Mouse (Mus musculus): Measurements from ENCODE around the gene Rccd1. TPM values are rescaled to one million over a fixed set of nuclear protein-coding genes. Genes with fewer than 3 reads are reported as not detected.

Gene Rccd1
- polyA plus RNA-seq, 1 experiment from 2014 or later = 10.0 TPM

GRCm38 (mm10) chr7:80323336-80323735 lies 918 bp downstream of the Rccd1 start:
- no peaks in the 10 kb centered on the region; the same call in 1 of the 2 replicates for H3K4me1 ChIP-seq
- H3K4me3 ChIP-seq (replicated peaks) = peak overlapping the region; percentile 64
- WGBS = 11% methylated on average over 8 of the region's 8 CpGs
- H3K4me2 ChIP-seq = peak overlapping the region; percentile 60
- H3K27ac ChIP-seq = peak overlapping the region; percentile 91; the same call in 1 of the 2 replicates
- H3K27me3 ChIP-seq (replicated peaks) = no peaks in the 10 kb centered on the region
- H3K9me3 ChIP-seq = no peaks in the 10 kb centered on the region
- no peak for ATAC-seq (ENCODE audit: insufficient read depth, low FRiP score, low read depth)
- peak overlapping the region; percentile 40 for H3K9ac ChIP-seq
- peaks cover 26% of the 10 kb centered on the region for H3K36me3 ChIP-seq

GRCm38 (mm10) chr7:80319846-80320496 lies 4.3 kb downstream of the Rccd1 start:
- Histone ChIP-seq H3K4me1 (no peaks in the 10 kb centered on the region; the same call in 1 of the 2 replicates), H3K9me3 (no peaks in the 10 kb centered on the region), H3K4me2 (no peak overlapping the region), H3K36me3 (peaks cover 12% of the 10 kb centered on the region), H3K9ac (no peak overlapping the region), H3K27me3 (replicated peaks) (no peaks in the 10 kb centered on the region), H3K27ac (no peak overlapping the region), H3K4me3 (replicated peaks) (no peak overlapping the region)
- no peak for ATAC-seq (ENCODE audit: insufficient read depth, low FRiP score, low read depth)
- 77% methylated on average over 18 of the region's 19 CpGs for WGBS

GRCm38 (mm10) chr7:80318670-80319069 lies 5.6 kb downstream of the Rccd1 start:
- peaks cover 24% of the 10 kb centered on the region for H3K36me3 ChIP-seq
- no peaks in the 10 kb centered on the region for H3K27me3 ChIP-seq (replicated peaks)
- WGBS = 87% methylated on average over 4 of the region's 4 CpGs
- ATAC-seq (ENCODE audit: insufficient read depth, low FRiP score, low read depth) = no peak
- H3K4me2 ChIP-seq = no peak overlapping the region
- H3K9ac ChIP-seq = no peak overlapping the region
- H3K4me1 ChIP-seq = no peaks in the 10 kb centered on the region; the same call in 1 of the 2 replicates
- no peak overlapping the region for H3K4me3 ChIP-seq (replicated peaks)
- no peaks in the 10 kb centered on the region for H3K9me3 ChIP-seq
- H3K27ac ChIP-seq = no peak overlapping the region

GRCm38 (mm10) chr7:80317439-80318115 lies 6.7 kb downstream of the Rccd1 start:
- Histone ChIP-seq H3K36me3 (peaks cover 34% of the 10 kb centered on the region), H3K4me3 (replicated peaks) (no peak overlapping the region), H3K4me1 (no peaks in the 10 kb centered on the region; the same call in 1 of the 2 replicates), H3K27ac (no peak overlapping the region), H3K9me3 (no peaks in the 10 kb centered on the region), H3K27me3 (replicated peaks) (no peaks in the 10 kb centered on the region), H3K9ac (no peak overlapping the region), H3K4me2 (no peak overlapping the region)
- ATAC-seq (ENCODE audit: insufficient read depth, low FRiP score, low read depth) = no peak
- WGBS = 55% methylated on average over 1 of the region's 1 CpGs

DNA sequence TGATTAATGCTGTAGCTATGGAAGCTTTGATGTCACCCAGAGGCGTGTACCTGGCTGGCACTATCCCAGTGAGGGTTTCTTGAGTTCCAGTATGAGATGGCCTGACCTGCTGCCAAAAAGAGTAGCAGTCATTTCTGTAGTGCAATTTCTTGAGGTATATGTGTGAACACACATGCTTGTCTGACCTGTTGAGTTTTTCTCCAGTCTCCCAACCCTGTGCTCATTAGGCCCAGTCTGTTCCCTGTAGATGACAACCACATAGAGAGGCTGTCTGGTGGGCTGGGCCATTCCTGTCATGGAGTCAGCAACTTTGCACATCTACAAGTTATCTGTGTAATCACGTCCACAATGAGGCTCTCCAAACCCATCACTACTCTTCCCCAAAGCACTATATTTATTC lies 8.5 kb downstream of the Rccd1 start:
- Histone ChIP-seq H3K9me3 (no peaks in the 10 kb centered on the region), H3K36me3 (peaks cover 49% of the 10 kb centered on the region), H3K4me3 (replicated peaks) (no peak overlapping the region), H3K9ac (no peak overlapping the region), H3K4me1 (no peaks in the 10 kb centered on the region; the same call in 1 of the 2 replicates), H3K27me3 (replicated peaks) (no peaks in the 10 kb centered on the region), H3K4me2 (no peak overlapping the region), H3K27ac (no peak overlapping the region)
- ATAC-seq (ENCODE audit: insufficient read depth, low FRiP score, low read depth) = no peak
- 89% methylated on average over 2 of the region's 2 CpGs for WGBS

DNA sequence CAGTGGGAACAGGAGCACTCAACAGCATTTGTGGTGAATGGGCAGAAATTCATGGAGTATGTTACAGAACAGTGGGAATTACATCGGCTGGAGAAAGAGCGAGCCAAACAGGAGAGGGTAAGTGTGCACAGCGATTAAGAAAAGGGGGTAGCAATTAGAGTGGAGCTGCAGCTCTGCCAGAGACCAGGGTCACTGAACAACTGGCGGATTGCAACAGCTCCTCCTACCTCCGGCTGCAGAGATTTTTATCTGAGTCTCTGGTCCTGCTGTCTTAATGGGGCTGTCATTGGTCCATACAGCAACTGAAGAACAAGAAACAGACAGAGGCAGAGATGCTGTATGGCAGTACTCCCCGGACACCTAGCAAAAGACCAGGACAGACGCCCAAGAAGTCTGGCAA lies 13.5 kb downstream of the Rccd1 start:
- no peak for ATAC-seq (ENCODE audit: insufficient read depth, low FRiP score, low read depth)
- no peaks in the 10 kb centered on the region for H3K27me3 ChIP-seq (replicated peaks)
- H3K27ac ChIP-seq = no peak overlapping the region
- H3K9me3 ChIP-seq = no peaks in the 10 kb centered on the region
- no peak overlapping the region for H3K4me3 ChIP-seq (replicated peaks)
- peaks cover 83% of the 10 kb centered on the region for H3K36me3 ChIP-seq
- 85% methylated on average over 7 of the region's 7 CpGs for WGBS
- H3K4me1 ChIP-seq = no peaks in the 10 kb centered on the region
- no peak overlapping the region for H3K4me2 ChIP-seq
- H3K9ac ChIP-seq = no peak overlapping the region

- Histone ChIP-seq H3K27me3 (replicated peaks) (no peaks in the 10 kb centered on the region), H3K4me3 (replicated peaks) (no peak overlapping the region), H3K4me1 (no peaks in the 10 kb centered on the region), H3K9ac (no peak overlapping the region), H3K9me3 (no peaks in the 10 kb centered on the region), H3K36me3 (peaks cover 82% of the 10 kb centered on the region), H3K4me2 (no peak overlapping the region), H3K27ac (no peak overlapping the region)
- WGBS = 74% methylated on average over 3 of the region's 3 CpGs
- no peak for ATAC-seq (ENCODE audit: insufficient read depth, low FRiP score, low read depth)
Observed at GRCm38 (mm10) chr7:80307766-80308165, 16.5 kb downstream of the Rccd1 start.

GRCm38 (mm10) chr7:80301522-80301921 lies 22.7 kb downstream of the Rccd1 start:
- H3K9ac ChIP-seq = no peak overlapping the region
- 90% methylated on average over 2 of the region's 2 CpGs for WGBS
- no peaks in the 10 kb centered on the region for H3K27me3 ChIP-seq (replicated peaks)
- no peak overlapping the region for H3K27ac ChIP-seq
- no peak overlapping the region for H3K4me2 ChIP-seq
- no peaks in the 10 kb centered on the region for H3K9me3 ChIP-seq
- no peak overlapping the region for H3K4me3 ChIP-seq (replicated peaks)
- ATAC-seq (ENCODE audit: insufficient read depth, low FRiP score, low read depth) = no peak
- H3K4me1 ChIP-seq = 0 out of 2 replicates have a peak, but pooled peaks cover 5% of the 10 kb centered on the region
- H3K36me3 ChIP-seq = peaks cover 49% of the 10 kb centered on the region

GRCm38 (mm10) chr7:80299568-80299967 lies 24.7 kb downstream of the Rccd1 start:
- H3K9me3 ChIP-seq = no peaks in the 10 kb centered on the region
- H3K4me2 ChIP-seq = no peak overlapping the region
- no peak overlapping the region for H3K27ac ChIP-seq
- peaks cover 34% of the 10 kb centered on the region for H3K36me3 ChIP-seq
- no peak overlapping the region for H3K4me3 ChIP-seq (replicated peaks)
- ATAC-seq (ENCODE audit: insufficient read depth, low FRiP score, low read depth) = no peak
- H3K4me1 ChIP-seq = 0 out of 2 replicates have a peak, but pooled peaks cover 12% of the 10 kb centered on the region
- H3K9ac ChIP-seq = no peak overlapping the region
- no peaks in the 10 kb centered on the region for H3K27me3 ChIP-seq (replicated peaks)
- WGBS = 79% methylated on average over 3 of the region's 3 CpGs

DNA sequence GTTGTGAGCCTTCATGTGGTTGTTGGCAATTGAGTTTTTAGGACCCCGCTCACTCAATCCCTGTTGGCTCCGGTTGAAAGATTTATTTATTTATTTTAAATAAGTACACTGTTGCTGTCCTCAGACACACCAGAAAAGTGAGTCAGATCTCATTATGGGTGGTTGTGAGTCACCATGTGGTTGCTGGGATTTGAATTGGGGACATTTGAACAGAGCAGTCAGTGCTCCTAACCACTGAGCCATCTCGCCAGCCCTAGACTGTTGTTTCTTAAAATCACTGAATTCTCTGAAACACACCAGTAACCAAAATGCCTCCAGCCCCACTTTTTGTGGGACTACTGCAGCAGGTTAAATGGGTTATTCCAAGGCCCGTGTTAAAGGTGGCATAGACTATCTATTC lies 25.5 kb downstream of the Rccd1 start:
- H3K9ac ChIP-seq = no peak overlapping the region
- no peak overlapping the region for H3K4me3 ChIP-seq (replicated peaks)
- ATAC-seq (ENCODE audit: insufficient read depth, low FRiP score, low read depth) = no peak
- peaks cover 26% of the 10 kb centered on the region for H3K36me3 ChIP-seq
- no peaks in the 10 kb centered on the region for H3K27me3 ChIP-seq (replicated peaks)
- no peaks in the 10 kb centered on the region for H3K9me3 ChIP-seq
- 0 out of 2 replicates have a peak, but pooled peaks cover 12% of the 10 kb centered on the region for H3K4me1 ChIP-seq
- no peak overlapping the region for H3K27ac ChIP-seq
- H3K4me2 ChIP-seq = no peak overlapping the region
- WGBS = 94% methylated on average over 4 of the region's 4 CpGs

- Histone ChIP-seq H3K27me3 (replicated peaks) (no peaks in the 10 kb centered on the region), H3K4me3 (replicated peaks) (no peak overlapping the region), H3K36me3 (peaks cover 15% of the 10 kb centered on the region), H3K27ac (no peak overlapping the region), H3K4me1 (0 out of 2 replicates have a peak, but pooled peaks cover 12% of the 10 kb centered on the region), H3K4me2 (peak overlapping the region; percentile 24; the same call in 1 of the 2 replicates), H3K9me3 (no peaks in the 10 kb centered on the region), H3K9ac (no peak overlapping the region)
- WGBS = 80% methylated on average over 3 of the region's 3 CpGs
- no peak for ATAC-seq (ENCODE audit: insufficient read depth, low FRiP score, low read depth)
Observed at GRCm38 (mm10) chr7:80297041-80297440, 27.2 kb downstream of the Rccd1 start.

DNA sequence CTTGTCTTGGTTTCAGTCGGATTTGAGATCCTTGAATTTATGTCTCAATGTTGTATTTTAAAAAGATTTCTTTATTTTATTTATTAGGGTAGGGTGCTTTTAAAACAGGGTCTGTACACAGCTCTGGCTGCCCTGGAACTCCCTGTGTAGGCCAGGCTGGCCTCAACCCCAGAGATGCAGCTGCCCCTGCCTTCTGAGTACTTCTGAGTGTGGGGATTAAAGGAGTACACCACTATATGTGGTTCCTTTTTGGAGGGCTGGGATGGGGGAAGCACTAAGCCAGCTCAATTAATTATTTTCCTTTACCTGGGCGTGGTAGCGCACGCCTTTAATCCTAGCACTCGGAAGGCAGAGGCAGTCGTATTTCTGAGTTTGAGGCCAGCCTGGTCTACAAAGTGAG lies 27.8 kb downstream of the Rccd1 start:
- H3K36me3 ChIP-seq = peaks cover 10% of the 10 kb centered on the region
- H3K27ac ChIP-seq = no peak overlapping the region
- H3K4me2 ChIP-seq = 0 out of 2 replicates have a peak overlapping the region, but pooled peaks have one; percentile 78
- H3K27me3 ChIP-seq (replicated peaks) = no peaks in the 10 kb centered on the region
- H3K4me3 ChIP-seq (replicated peaks) = no peak overlapping the region
- no peaks in the 10 kb centered on the region for H3K9me3 ChIP-seq
- WGBS = 90% methylated on average over 6 of the region's 6 CpGs
- no peak overlapping the region for H3K9ac ChIP-seq
- H3K4me1 ChIP-seq = 0 out of 2 replicates have a peak, but pooled peaks cover 12% of the 10 kb centered on the region
- no peak for ATAC-seq (ENCODE audit: insufficient read depth, low FRiP score, low read depth)
